Comparison of ENCODE assay signal across 23 mouse cellular contexts in the genomic region with DNA sequence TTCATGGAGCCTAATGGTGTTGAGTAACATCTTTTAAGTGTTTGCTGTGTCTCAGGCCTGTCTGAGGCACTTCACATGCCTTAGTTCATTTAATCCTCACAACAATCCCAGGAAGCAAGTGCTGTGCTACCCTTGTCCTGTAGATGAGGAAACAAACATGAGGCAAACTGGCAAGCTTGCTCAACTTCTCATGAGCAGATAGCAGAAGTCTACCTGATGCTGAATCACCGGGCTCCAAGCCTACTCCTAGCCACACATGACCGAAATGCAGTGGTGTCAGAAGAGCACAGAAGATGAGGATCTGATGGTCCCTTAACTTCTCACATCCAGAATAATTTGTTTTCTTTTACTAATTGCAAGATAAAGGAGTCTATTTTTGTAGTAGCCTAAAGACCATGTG. TPM values are rescaled to one million over a fixed set of nuclear protein-coding genes. Genes with fewer than 3 reads are reported as not detected.
DNase-seq lines count a peak whose midpoint lies in the region; ATAC-seq lines count a peak whose summit lies in the region.
"Had no signal": no experiment of that assay in that cellular context is flagged by ENCODE, and none has a peak within 500 bp of the region (broad histone marks: within the 10 kb centered on the region; RNA-seq: fewer than 3 reads in every experiment).

No protein-coding gene starts in this region.

- no peak overlapping the region for H3K9ac ChIP-seq in liver, embryonic 11.5 days (ENCODE audit: low read depth, low read length)
- H3K9ac ChIP-seq: embryonic facial prominence, embryonic 12.5 days; forebrain, embryonic 13.5 days; forebrain, embryonic 15.5 days had no signal

- intact Hi-C loops in heart, postnatal 25 days (cut with DNase I), result loop anchor here (2.0 kb wide), 1 partner anchor 219 kb away; no protein-coding TSS in a partner anchor

- H3K27ac ChIP-seq in liver, embryonic 11.5 days (ENCODE audit: low read depth, low read length), result no peak overlapping the region
- H3K27ac ChIP-seq: embryonic facial prominence, embryonic 10.5 days; embryonic facial prominence, embryonic 12.5 days; forebrain, embryonic 13.5 days; forebrain, embryonic 15.5 days had no signal

- H3K4me1 ChIP-seq in liver, embryonic 11.5 days (replicated peaks; ENCODE audit: control insufficient read depth, insufficient read depth, low read length), result no peaks in the 10 kb centered on the region
- H3K4me1 ChIP-seq: embryonic facial prominence, embryonic 10.5 days; embryonic facial prominence, embryonic 12.5 days; forebrain, embryonic 13.5 days; forebrain, embryonic 15.5 days had no signal

- DNase-seq in heart, adult 11 months, result peak; percentile 19
- DNase-seq in heart, postnatal 25 days (ENCODE audit: low spot score), result no peak
- DNase-seq in liver, embryonic 11.5 days (ENCODE audit: low spot score), result no peak
- DNase-seq in lung, postnatal 14 days, result no peak
- DNase-seq: adrenal gland, adult 8-10 months; adrenal gland, postnatal 14 days; adrenal gland, postnatal 36 days; B cell, adult 2 months; cerebellum, adult 11-12 months; cerebellum, adult 2 months; cerebellum, adult 9-10 months; cerebellum, postnatal 10 days; cerebellum, postnatal 25 days had no signal

- ATAC-seq in megakaryocyte progenitor cell, adult 5-6 weeks (replicated peaks; ENCODE audit: poor library complexity), result peak; percentile 44; the same call in 1 of the 2 replicates
- no peak for ATAC-seq in liver, embryonic 11.5 days (replicated peaks; ENCODE audit: low FRiP score)
- ATAC-seq: activated CD4-positive, CD25-positive, alpha-beta regulatory T cell, adult 4 months; CD4-positive, CD25-positive, alpha-beta regulatory T cell, adult 4 months; forebrain, embryonic 13.5 days; forebrain, embryonic 15.5 days; Patski had no signal

- no peaks in the 10 kb centered on the region for H3K36me3 ChIP-seq in liver, embryonic 11.5 days (ENCODE audit: control insufficient read depth, insufficient read depth, low read length)
- H3K36me3 ChIP-seq: embryonic facial prominence, embryonic 10.5 days; embryonic facial prominence, embryonic 12.5 days; forebrain, embryonic 15.5 days; G1E had no signal

- no peak overlapping the region for H3K4me2 ChIP-seq in liver, embryonic 11.5 days
- H3K4me2 ChIP-seq: embryonic facial prominence, embryonic 12.5 days; forebrain, embryonic 13.5 days; forebrain, embryonic 15.5 days had no signal

- H3K9me3 ChIP-seq in liver, embryonic 11.5 days (ENCODE audit: control insufficient read depth, low read length), result no peaks in the 10 kb centered on the region
- H3K9me3 ChIP-seq: embryonic facial prominence, embryonic 10.5 days; embryonic facial prominence, embryonic 12.5 days; forebrain, embryonic 13.5 days; forebrain, embryonic 15.5 days; G1E had no signal

- no peak overlapping the region for H3K4me3 ChIP-seq in liver, embryonic 11.5 days (ENCODE audit: low read depth, low read length)
- H3K4me3 ChIP-seq: embryonic facial prominence, embryonic 10.5 days; embryonic facial prominence, embryonic 12.5 days; forebrain, embryonic 13.5 days; forebrain, embryonic 15.5 days had no signal

- no peaks in the 10 kb centered on the region for H3K27me3 ChIP-seq in liver, embryonic 11.5 days (replicated peaks; ENCODE audit: control insufficient read depth, insufficient read depth, low read length)
- H3K27me3 ChIP-seq: CH12.LX; embryonic facial prominence, embryonic 12.5 days; forebrain, embryonic 13.5 days; forebrain, embryonic 15.5 days; Patski had no signal

- 71% methylated on average over 2 of the region's 2 CpGs for WGBS in liver, embryonic 11.5 days

RNA-seq across cellular contexts. Expression of a gene that starts 56.2 kb away (rescaled TPM):
- 10 to 100 TPM; 71.3 to 73.9 TPM for total RNA-seq in heart, postnatal 25 days (2021)
- total RNA-seq in megakaryocyte progenitor cell, adult 5-6 weeks (2015), result 47.0 and 66.0 TPM in 2 replicates
- total RNA-seq in megakaryocyte progenitor cell, adult 5-6 weeks (2017), result 31.7 and 35.1 TPM in 2 replicates
- polyA plus RNA-seq in liver, embryonic 11.5 days (2014; fragmentation: Nextera tagmentation; extraction: Ambion mirVana), result 63.4 and 67.2 TPM in 2 replicates

RNA-seq across cellular contexts. Expression of a gene that starts 56.4 kb away (rescaled TPM):
- total RNA-seq in heart, postnatal 25 days (2021), result 100 to 1,000 TPM; 184 to 194 TPM
- total RNA-seq in megakaryocyte progenitor cell, adult 5-6 weeks (2015), result 17.9 and 20.9 TPM in 2 replicates
- 28.7 and 29.1 TPM in 2 replicates for total RNA-seq in megakaryocyte progenitor cell, adult 5-6 weeks (2017)
- 36.8 and 41.9 TPM in 2 replicates for polyA plus RNA-seq in liver, embryonic 11.5 days (2014; fragmentation: Nextera tagmentation; extraction: Ambion mirVana)

Comparison
In these comparisons a context has a peak if more than half of its experiments do, and no peak if none do; other contexts are left out.
1. RNA of a gene that starts 56.4 kb away (total RNA-seq): 184 to 194 TPM in heart, postnatal 25 days; 17.9 to 29.1 TPM in megakaryocyte progenitor cell, adult 5-6 weeks; every median in the first group is over 4 times any median in the second.